Mouse (Mus musculus) limb, embryonic 14.5 days (tissue): ENCODE data around the gene Abcc12. TPM values are rescaled to one million over a fixed set of nuclear protein-coding genes. Genes with fewer than 3 reads are reported as not detected.

Source experiments
- ATAC-seq: fragments of 200-750 bp; cut with Nextera tagmentation; 2 replicates; pipeline ENCODE4 v1.8.0; 2017; ENCODE audit warnings: low read depth, moderate number of reproducible peaks, moderate TSS enrichment; ENCODE audit not compliant: low FRiP score
- DNase-seq: peaks from one replicate; pipeline ENCODE4 v3.0.0-alpha.2; 2015; ENCODE audit warnings: low spot score
- H3K27ac ChIP-seq: fragments of 300-500 bp; sonication (generic); replicated peaks from 2 replicates; pipeline ENCODE4 v1.5.1; 2014; ENCODE audit warnings: low read depth, mild to moderate bottlenecking, low read length, moderate library complexity, mixed read lengths
- H3K27me3 ChIP-seq: fragments of 300-500 bp; sonication (generic); 2 replicates; pipeline ENCODE4 v1.6.1; 2014; ENCODE audit warnings: low read length, mixed read lengths; ENCODE audit not compliant: control insufficient read depth, insufficient read depth
- H3K36me3 ChIP-seq: fragments of 300-500 bp; sonication (generic); 2 replicates; pipeline ENCODE4 v1.6.1; 2014; ENCODE audit warnings: mild to moderate bottlenecking, low read length, moderate library complexity, mixed read lengths; ENCODE audit not compliant: control insufficient read depth, insufficient read depth
- H3K4me1 ChIP-seq: fragments of 300-500 bp; sonication (generic); 2 replicates; pipeline ENCODE4 v1.6.1; 2014; ENCODE audit warnings: antibody characterized with exemption, low read length, mixed read lengths; ENCODE audit not compliant: control insufficient read depth, insufficient read depth
- H3K4me2 ChIP-seq: fragments of 300-500 bp; sonication (generic); replicated peaks from 2 replicates; pipeline ENCODE4 v1.6.1; 2014; ENCODE audit warnings: low read depth, mild to moderate bottlenecking, low read length, moderate library complexity; ENCODE audit not compliant: severe bottlenecking
- H3K4me3 ChIP-seq: fragments of 300-500 bp; sonication (generic); replicated peaks from 2 replicates; pipeline ENCODE4 v1.5.1; 2014; ENCODE audit warnings: low read length
- H3K9ac ChIP-seq: fragments of 300-500 bp; sonication (generic); 2 replicates; pipeline ENCODE4 v1.6.1; 2014; ENCODE audit warnings: mild to moderate bottlenecking, low read depth, low read length, moderate library complexity; ENCODE audit not compliant: severe bottlenecking
- H3K9me3 ChIP-seq: fragments of 300-500 bp; sonication (generic); 2 replicates; pipeline ENCODE4 v1.6.1; 2016; ENCODE audit warnings: low read length; ENCODE audit not compliant: control insufficient read depth
- POLR2A ChIP-seq: fragments of 200-500 bp; IDR thresholded peaks from 2 replicates; pipeline ENCODE4 v1.8.0; 2012; ENCODE audit warnings: inconsistent platforms, mild to moderate bottlenecking, moderate library complexity, borderline replicate concordance; ENCODE audit not compliant: insufficient read depth, insufficient read length; ENCODE audit errors: extremely low read depth
- WGBS: fragments of 180-500 bp; shearing (Covaris S2); extraction: QIAGEN DNeasy Blood & Tissue Kit; methylation state at CpG from one replicate; pipeline ENCODE4 v1.1.7; 2014; 5-methylcytosine and 5-hydroxymethylcytosine counted together
- polyA plus RNA-seq, 2 experiments: library from polyadenylated mRNA; depleted of rRNA in 1 of 2; stranded (reverse) in 1 of 2; unstranded in 1 of 2; fragments of >200 nt; fragmentation: Nextera tagmentation in 1 of 2; extraction: Ambion mirVana in 1 of 2; gene quantifications; 2 replicates each; pipeline versions ENCODE4 v1.2.1 to v1.2.3; 2012 to 2014

The Abcc12 gene
- polyA plus RNA-seq, 2 experiments, result 0.12 to 0.78 TPM

DNA sequence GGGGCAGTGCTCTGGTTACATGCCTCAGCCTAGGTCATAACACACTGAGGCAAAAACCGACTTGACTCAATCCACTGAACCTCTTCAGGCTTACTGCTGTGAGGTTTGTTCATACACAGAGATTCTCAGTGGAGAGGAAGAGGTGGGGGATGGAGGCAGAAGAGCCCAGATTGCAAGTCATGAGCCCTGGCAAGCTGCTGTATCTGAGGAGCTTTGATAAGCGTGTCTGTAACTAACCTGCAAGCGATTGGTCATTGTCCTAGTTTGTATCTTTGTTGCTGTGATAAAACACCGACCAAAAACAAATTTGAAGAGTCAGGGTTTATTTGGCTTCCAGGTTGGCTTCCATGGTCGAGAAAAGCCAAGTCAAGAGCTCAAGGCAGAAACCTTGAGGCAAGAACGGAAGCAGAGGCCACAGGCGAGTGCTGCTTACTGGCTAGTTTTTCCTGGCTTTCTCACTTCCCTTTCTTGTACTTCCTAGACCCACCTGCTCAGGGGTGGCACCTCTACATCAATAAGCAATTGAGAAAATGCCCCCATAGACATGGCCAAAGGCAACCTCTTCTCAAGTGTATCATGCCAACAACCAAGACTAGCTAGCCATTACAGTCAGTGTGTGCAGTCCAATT, 37.4 kb upstream of the Abcc12 start:
- Histone ChIP-seq H3K27me3 (no peaks in the 10 kb centered on the region), H3K4me3 (no peak overlapping the region), H3K4me2 (no peak overlapping the region), H3K9ac (no peak overlapping the region), H3K4me1 (no peaks in the 10 kb centered on the region), H3K27ac (no peak overlapping the region), H3K36me3 (no peaks in the 10 kb centered on the region), H3K9me3 (no peaks in the 10 kb centered on the region)
- DNase-seq, result no peak
- no peak for TF ChIP-seq POLR2A
- 71% methylated on average over 7 of the region's 7 CpGs for WGBS
- ATAC-seq, result no peak

DNA sequence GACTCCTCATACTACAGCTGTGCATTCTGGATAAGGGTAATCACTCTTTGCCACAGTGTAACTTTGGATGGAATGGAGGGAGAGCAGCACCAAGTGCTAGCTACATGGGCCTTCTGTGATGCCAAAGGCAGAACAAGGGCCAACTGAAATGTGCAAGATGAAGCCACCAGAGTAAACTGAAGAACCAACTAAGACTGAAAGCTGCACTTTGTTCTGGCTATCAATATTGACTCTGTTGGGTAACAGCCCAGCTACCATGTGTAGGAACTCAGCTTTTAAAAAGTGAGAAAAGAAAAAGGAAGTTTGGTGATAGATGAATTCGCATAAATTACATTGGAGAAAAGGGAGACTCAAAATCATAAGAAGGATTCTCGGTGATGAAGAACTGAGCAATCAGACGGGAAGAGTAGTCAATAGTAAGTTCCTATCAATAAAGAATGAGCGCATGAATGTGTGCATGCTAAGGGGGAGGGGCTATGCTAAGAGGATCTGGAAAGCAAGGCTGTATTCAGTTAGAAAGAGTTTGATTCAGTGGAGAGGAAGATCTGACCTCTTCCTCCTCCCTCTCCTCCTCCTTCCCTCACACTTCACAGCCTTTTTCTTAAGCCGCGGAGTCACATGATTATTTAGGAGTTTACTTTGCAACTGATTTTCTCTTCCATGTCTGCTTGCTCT, 34.7 kb upstream of the Abcc12 start:
- Histone ChIP-seq H3K36me3 (no peaks in the 10 kb centered on the region), H3K4me1 (no peaks in the 10 kb centered on the region), H3K27ac (no peak overlapping the region), H3K9ac (no peak overlapping the region), H3K4me2 (no peak overlapping the region), H3K9me3 (no peaks in the 10 kb centered on the region), H3K27me3 (no peaks in the 10 kb centered on the region), H3K4me3 (no peak overlapping the region)
- no peak for TF ChIP-seq POLR2A
- DNase-seq (no peak), ATAC-seq (no peak)
- WGBS, result 89% methylated on average over 6 of the region's 6 CpGs

DNA sequence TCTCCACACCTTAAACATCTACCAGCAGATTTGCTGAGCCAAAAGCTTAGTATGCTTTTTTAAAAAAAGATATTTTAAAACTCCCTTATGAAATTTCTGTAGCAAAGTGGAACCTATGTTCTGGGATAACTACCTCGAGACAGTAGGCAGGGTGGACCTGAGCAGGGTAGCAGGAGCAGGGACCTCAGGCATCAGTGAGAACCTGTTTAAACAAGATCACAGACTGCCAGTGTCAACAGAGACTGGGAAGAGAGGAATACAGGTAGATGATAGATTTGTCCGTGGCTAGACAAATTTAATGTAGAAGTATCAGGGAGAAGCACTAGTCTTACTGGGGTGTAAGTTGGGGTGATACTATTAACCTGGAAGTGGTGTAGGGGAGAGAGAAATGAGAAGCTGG, 33.3 kb upstream of the Abcc12 start:
- no peak for TF ChIP-seq POLR2A
- WGBS, result 63% methylated on average over 2 of the region's 2 CpGs

GRCm38 (mm10) chr8:86604676-86605075, 24.2 kb upstream of the Abcc12 start:
- Histone ChIP-seq H3K36me3 (no peaks in the 10 kb centered on the region), H3K9ac (no peak overlapping the region), H3K4me3 (no peak overlapping the region), H3K27me3 (no peaks in the 10 kb centered on the region), H3K4me1 (no peaks in the 10 kb centered on the region), H3K9me3 (no peaks in the 10 kb centered on the region), H3K27ac (no peak overlapping the region), H3K4me2 (no peak overlapping the region)
- DNase-seq (no peak), ATAC-seq (no peak)
- no peak for TF ChIP-seq POLR2A
- 73% methylated on average over 3 of the region's 3 CpGs for WGBS

More for the DNA sequence above, 33.3 kb upstream of the Abcc12 start:
- H3K4me2 ChIP-seq, result no peak overlapping the region
- DNase-seq, result no peak
- no peaks in the 10 kb centered on the region for H3K36me3 ChIP-seq
- H3K9ac ChIP-seq, result no peak overlapping the region
- no peak overlapping the region for H3K4me3 ChIP-seq
- H3K4me1 ChIP-seq, result no peaks in the 10 kb centered on the region
- no peak for ATAC-seq
- no peaks in the 10 kb centered on the region for H3K9me3 ChIP-seq
- H3K27me3 ChIP-seq, result no peaks in the 10 kb centered on the region
- no peak overlapping the region for H3K27ac ChIP-seq

GRCm38 (mm10) chr8:86603174-86603573, 22.7 kb upstream of the Abcc12 start:
- TF ChIP-seq POLR2A, result no peak
- ATAC-seq, result no peak
- 46% methylated on average over 2 of the region's 2 CpGs for WGBS
- Histone ChIP-seq H3K9me3 (no peaks in the 10 kb centered on the region), H3K27me3 (no peaks in the 10 kb centered on the region), H3K27ac (no peak overlapping the region), H3K36me3 (no peaks in the 10 kb centered on the region), H3K4me1 (no peaks in the 10 kb centered on the region), H3K9ac (no peak overlapping the region), H3K4me3 (no peak overlapping the region), H3K4me2 (no peak overlapping the region)
- DNase-seq, result no peak
